In genomic region chr9:66669561-66670078, GRCm38 (mm10) we compare ENCODE assay signal across 19 mouse cellular contexts. TPM values are rescaled to one million over a fixed set of nuclear protein-coding genes. Genes with fewer than 3 reads are reported as not detected.
A peak's percentile ranks its signal among the peaks of the same experiment; 100 is the strongest.
DNase-seq lines count a peak whose midpoint lies in the region.
"Had no signal": no experiment of that assay in that cellular context is flagged by ENCODE, and none has a peak within 500 bp of the region (broad histone marks: within the 10 kb centered on the region; RNA-seq: fewer than 3 reads in every experiment).

No protein-coding gene starts in this region.

- DNase-seq in heart, adult 8-10 months (ENCODE audit: low spot score), result peak; percentile 55
- DNase-seq in heart, embryonic 10.5 days (ENCODE audit: low spot score), result no peak
- DNase-seq in thymus, postnatal 0 days (ENCODE audit: low spot score), result peak; percentile 32
- no peak for DNase-seq in thymus, adult 18-20 months
- peak; percentile 38 for DNase-seq in adipocyte (ENCODE audit: low spot score)
- DNase-seq in skeletal muscle tissue, adult 2 months (ENCODE audit: low read depth, low spot score), result peak; percentile 13
- no peak for DNase-seq in kidney, postnatal 25 days
- no peak for DNase-seq in layer of hippocampus, postnatal 14 days (ENCODE audit: low spot score in 2 of 2)
- DNase-seq: cerebellum, adult 9-11 months; embryo, embryonic 11 days; heart, postnatal 4 days; lung, embryonic 14.5 days; right cerebral cortex, postnatal 14 days had no signal

- 33% methylated on average over 7 of the region's 7 CpGs for WGBS in heart, embryonic 10.5 days

- H3K27me3 ChIP-seq in heart, embryonic 10.5 days (ENCODE audit: insufficient read depth, poor library complexity, severe bottlenecking), result no peaks in the 10 kb centered on the region
- H3K27me3 ChIP-seq: midbrain, embryonic 15.5 days; stomach, embryonic 15.5 days had no signal

- peaks cover 25% of the 10 kb centered on the region for H3K4me1 ChIP-seq in heart, embryonic 10.5 days
- H3K4me1 ChIP-seq: midbrain, embryonic 15.5 days; stomach, embryonic 15.5 days had no signal

- no peak overlapping the region for H3K27ac ChIP-seq in heart, embryonic 10.5 days
- H3K27ac ChIP-seq: heart, adult 2 months; hindbrain, postnatal 0 days; macrophage; midbrain, embryonic 15.5 days; stomach, embryonic 15.5 days had no signal

- no peaks in the 10 kb centered on the region for H3K36me3 ChIP-seq in heart, embryonic 10.5 days
- H3K36me3 ChIP-seq: midbrain, embryonic 15.5 days; stomach, embryonic 15.5 days had no signal

- no peak overlapping the region for H3K4me3 ChIP-seq in heart, embryonic 10.5 days
- H3K4me3 ChIP-seq: erythroblast, embryonic 14.5 days; heart, adult 2 months; midbrain, embryonic 15.5 days; stomach, embryonic 15.5 days had no signal

- no peaks in the 10 kb centered on the region for H3K9me3 ChIP-seq in heart, embryonic 10.5 days
- H3K9me3 ChIP-seq: midbrain, embryonic 15.5 days; stomach, embryonic 15.5 days had no signal

RNA-seq across cellular contexts. Expression of gene Car12, which starts 43.9 kb away (rescaled TPM):
- total RNA-seq in heart, adult 8-10 months (2022), result not detected
- 0.70 and 1.3 TPM in 2 replicates for polyA plus RNA-seq in heart, embryonic 10.5 days (2016; fragmentation: Nextera tagmentation; extraction: Ambion mirVana)
- 1.5 and 2.4 TPM in 2 replicates for polyA plus RNA-seq in thymus, postnatal 0 days (2015; fragmentation: Nextera tagmentation; extraction: Ambion mirVana)
- total RNA-seq in layer of hippocampus, postnatal 14 days (2021), result 10 to 100 TPM; 34.1 to 47.0 TPM
- total RNA-seq: heart, adult 2 months had no signal
- polyA plus RNA-seq: erythroblast, embryonic 14.5 days; heart, adult 2 months had no signal

Comparison
In these comparisons a context has a peak if more than half of its experiments do, and no peak if none do; other contexts are left out.
1. DNase-seq: peak in heart, adult 8-10 months (single experiment), thymus, postnatal 0 days (single experiment), adipocyte (single experiment) and skeletal muscle tissue, adult 2 months (single experiment); none in heart, embryonic 10.5 days (single experiment), thymus, adult 18-20 months (0 of 2), kidney, postnatal 25 days (0 of 2) and layer of hippocampus, postnatal 14 days (0 of 2).
2. RNA of gene Car12, which starts 43.9 kb away (total RNA-seq): 34.1 to 47.0 TPM in layer of hippocampus, postnatal 14 days; not detected in heart, adult 8-10 months; every median in the first group is over 10 times any median in the second.